Comparison of ENCODE assay signal across 24 mouse cellular contexts in the genomic region with DNA sequence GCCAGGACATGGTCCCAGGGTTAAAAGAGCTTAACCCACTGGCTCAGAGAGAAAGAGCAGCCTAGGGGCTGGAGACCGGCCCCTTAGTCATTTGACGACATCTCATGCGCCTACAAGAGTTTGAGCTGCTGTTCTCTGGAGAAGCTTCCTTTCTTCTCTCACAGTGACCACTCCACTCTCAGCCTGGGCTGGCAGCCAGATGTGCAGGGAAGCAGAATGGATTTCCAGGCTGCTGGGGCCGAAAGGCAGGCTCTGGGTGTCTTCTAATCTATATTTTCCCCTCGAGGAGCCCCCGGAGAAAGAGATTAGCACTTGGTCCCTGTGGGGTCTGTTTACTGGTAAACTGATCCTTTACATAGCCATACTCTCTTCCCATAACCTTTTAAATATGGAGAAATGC. TPM values are rescaled to one million over a fixed set of nuclear protein-coding genes. Genes with fewer than 3 reads are reported as not detected.
"Had no signal": no experiment of that assay in that cellular context is flagged by ENCODE, and none has a peak within 500 bp of the region (broad histone marks: within the 10 kb centered on the region; RNA-seq: fewer than 3 reads in every experiment).

No protein-coding gene starts in this region.

- H3K9me3 ChIP-seq: intestine, embryonic 15.5 days; kidney, embryonic 15.5 days; liver, embryonic 13.5 days; midbrain, embryonic 10.5 days; stomach, embryonic 15.5 days had no signal

- ATAC-seq: intestine, embryonic 15.5 days; lung, postnatal 0 days; midbrain, embryonic 16.5 days had no signal

- H3K36me3 ChIP-seq: intestine, embryonic 15.5 days; kidney, embryonic 15.5 days; liver, embryonic 13.5 days; midbrain, embryonic 10.5 days; stomach, embryonic 15.5 days had no signal

- H3K4me3 ChIP-seq: intestine, embryonic 15.5 days; kidney, embryonic 15.5 days; liver, embryonic 13.5 days; megakaryocyte, embryonic 14.5 days; midbrain, embryonic 10.5 days; stomach, embryonic 15.5 days had no signal

- H3K9ac ChIP-seq: intestine, embryonic 15.5 days; kidney, embryonic 15.5 days; liver, embryonic 13.5 days; stomach, embryonic 15.5 days had no signal

- H3K27ac ChIP-seq: intestine, embryonic 15.5 days; kidney, embryonic 15.5 days; liver, embryonic 13.5 days; midbrain, embryonic 10.5 days; stomach, embryonic 15.5 days had no signal

- H3K4me1 ChIP-seq: liver, embryonic 13.5 days; stomach, embryonic 15.5 days had no signal

- H3K4me2 ChIP-seq: intestine, embryonic 15.5 days; kidney, embryonic 15.5 days; liver, embryonic 13.5 days; stomach, embryonic 15.5 days had no signal

- DNase-seq: kidney, adult 11 months; kidney, postnatal 14 days; kidney, postnatal 4 days; liver, embryonic 13.5 days; lung, adult 2 months; lung, postnatal 36 days; right cerebral cortex, postnatal 25 days; spleen, adult 18-20 months; thymus, postnatal 25 days had no signal

- H3K27me3 ChIP-seq: intestine, embryonic 15.5 days; stomach, embryonic 15.5 days had no signal

RNA-seq across cellular contexts. Expression of a gene that starts 44.7 kb away (rescaled TPM):
- total RNA-seq: layer of hippocampus, adult 18-20 months; layer of hippocampus, postnatal 14 days; left cerebral cortex, adult 8-10 months; left cerebral cortex, postnatal 14 days; liver, adult 2 months had no signal
- polyA plus RNA-seq: limb, embryonic 11.5 days; liver, embryonic 13.5 days; lung, adult 2 months; lung, postnatal 0 days; midbrain, embryonic 10.5 days; midbrain, embryonic 16.5 days; neural tube, embryonic 11.5 days; neural tube, embryonic 14.5 days had no signal
